Mouse (Mus musculus) E14TG2a.4 (cell line): ENCODE results near the gene Thsd7a.

Experiments
- H3K27me3 ChIP-seq: 2 replicates; pipeline ENCODE4 v1.6.1; 2014; ENCODE audit warnings: low read length, control low read depth; ENCODE audit not compliant: insufficient read depth
- H3K36me3 ChIP-seq: 2 replicates; pipeline ENCODE4 v1.6.1; 2014; ENCODE audit warnings: low read length, control low read depth; ENCODE audit not compliant: insufficient read depth
- H3K4me1 ChIP-seq: replicated peaks from 2 replicates; pipeline ENCODE4 v1.6.1; 2014; ENCODE audit warnings: low read depth, low read length, control low read depth
- H3K4me3 ChIP-seq: replicated peaks from 2 replicates; pipeline ENCODE4 v1.5.1; 2014; ENCODE audit warnings: mild to moderate bottlenecking, low read length
- H3K9me3 ChIP-seq: 2 replicates; pipeline ENCODE4 v1.6.1; 2014; ENCODE audit warnings: low read length, control low read depth
- CTCF ChIP-seq: conservative IDR thresholded peaks from 2 replicates; pipeline ENCODE4 v1.5.1; 2014; ENCODE audit warnings: low read length
- NANOG ChIP-seq: IDR thresholded peaks from 2 replicates; pipeline ENCODE4 v1.6.1; 2014; ENCODE audit warnings: borderline replicate concordance, low read length, mixed read lengths
- POU5F1 ChIP-seq: IDR thresholded peaks from 2 replicates; pipeline ENCODE4 v1.6.1; 2014; ENCODE audit warnings: low read length, borderline replicate concordance

Thsd7a gene

GRCm38 (mm10) chr6:12759328-12760193 lies 10.4 kb upstream of the Thsd7a start:
- H3K4me3 ChIP-seq, result no peak overlapping the region
- H3K9me3 ChIP-seq, result peaks cover 5% of the 10 kb centered on the region
- TF ChIP-seq CTCF, result no peak
- no peak for TF ChIP-seq NANOG
- TF ChIP-seq POU5F1, result no peak
- H3K4me1 ChIP-seq, result no peaks in the 10 kb centered on the region
- no peaks in the 10 kb centered on the region for H3K36me3 ChIP-seq
- H3K27me3 ChIP-seq, result no peaks in the 10 kb centered on the region

DNA sequence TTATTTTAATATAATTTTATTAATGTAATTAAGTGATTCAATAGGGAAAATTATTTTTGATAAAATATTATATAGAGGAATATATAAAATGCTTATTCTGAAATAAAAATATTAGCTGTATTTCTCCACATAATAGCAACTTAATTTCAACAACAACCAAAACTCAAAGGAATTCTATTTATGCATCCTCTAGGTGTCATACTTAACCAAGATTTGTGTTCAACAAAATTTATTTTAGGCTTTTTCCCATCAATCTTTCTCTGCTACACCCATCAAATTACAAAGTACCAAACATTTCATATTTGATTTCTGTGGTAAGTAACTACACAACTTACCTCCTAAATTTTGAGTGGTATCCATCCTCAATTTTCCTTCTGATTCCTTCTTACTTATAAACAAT lies 3.1 kb upstream of the Thsd7a start:
- no peak for TF ChIP-seq CTCF
- no peak for TF ChIP-seq POU5F1
- no peak for TF ChIP-seq NANOG
- peaks cover 4% of the 10 kb centered on the region for H3K9me3 ChIP-seq
- H3K4me1 ChIP-seq, result peaks cover 2% of the 10 kb centered on the region; the same call in 1 of the 2 replicates
- H3K27me3 ChIP-seq, result peaks cover 31% of the 10 kb centered on the region
- H3K36me3 ChIP-seq, result no peaks in the 10 kb centered on the region
- H3K4me3 ChIP-seq, result no peak overlapping the region

- no peaks in the 10 kb centered on the region for H3K36me3 ChIP-seq
- H3K9me3 ChIP-seq, result no peaks in the 10 kb centered on the region
- TF ChIP-seq CTCF (no peak), POU5F1 (no peak), NANOG (no peak)
- peaks cover 2% of the 10 kb centered on the region; the same call in 1 of the 2 replicates for H3K4me1 ChIP-seq
- H3K4me3 ChIP-seq, result no peak overlapping the region
- peaks cover 31% of the 10 kb centered on the region for H3K27me3 ChIP-seq
Observed at GRCm38 (mm10) chr6:12750441-12750840, 1.2 kb upstream of the Thsd7a start.

- TF ChIP-seq POU5F1 (no peak), CTCF (no peak), NANOG (no peak)
Observed at GRCm38 (mm10) chr6:12749531-12750210, 461 bp upstream of the Thsd7a start.

GRCm38 (mm10) chr6:12748454-12748786 lies 790 bp downstream of the Thsd7a start:
- no peaks in the 10 kb centered on the region for H3K36me3 ChIP-seq
- peaks cover 31% of the 10 kb centered on the region for H3K27me3 ChIP-seq
- peaks cover 2% of the 10 kb centered on the region; the same call in 1 of the 2 replicates for H3K4me1 ChIP-seq
- no peaks in the 10 kb centered on the region for H3K9me3 ChIP-seq
- peak overlapping the region; percentile 83 for H3K4me3 ChIP-seq
- TF ChIP-seq NANOG (no peak), POU5F1 (no peak), CTCF (no peak)

More at GRCm38 (mm10) chr6:12749531-12750210, 461 bp upstream of the Thsd7a start:
- peak overlapping the region; percentile 83 for H3K4me3 ChIP-seq
- H3K36me3 ChIP-seq, result no peaks in the 10 kb centered on the region
- peaks cover 2% of the 10 kb centered on the region; the same call in 1 of the 2 replicates for H3K4me1 ChIP-seq
- peaks cover 31% of the 10 kb centered on the region for H3K27me3 ChIP-seq
- no peaks in the 10 kb centered on the region for H3K9me3 ChIP-seq

GRCm38 (mm10) chr6:12747856-12748450 lies 1.3 kb downstream of the Thsd7a start:
- no peaks in the 10 kb centered on the region for H3K36me3 ChIP-seq
- H3K4me1 ChIP-seq, result peaks cover 2% of the 10 kb centered on the region; the same call in 1 of the 2 replicates
- H3K4me3 ChIP-seq, result no peak overlapping the region
- H3K9me3 ChIP-seq, result no peaks in the 10 kb centered on the region
- TF ChIP-seq CTCF, result no peak
- no peak for TF ChIP-seq POU5F1
- no peak for TF ChIP-seq NANOG
- peaks cover 31% of the 10 kb centered on the region for H3K27me3 ChIP-seq

DNA sequence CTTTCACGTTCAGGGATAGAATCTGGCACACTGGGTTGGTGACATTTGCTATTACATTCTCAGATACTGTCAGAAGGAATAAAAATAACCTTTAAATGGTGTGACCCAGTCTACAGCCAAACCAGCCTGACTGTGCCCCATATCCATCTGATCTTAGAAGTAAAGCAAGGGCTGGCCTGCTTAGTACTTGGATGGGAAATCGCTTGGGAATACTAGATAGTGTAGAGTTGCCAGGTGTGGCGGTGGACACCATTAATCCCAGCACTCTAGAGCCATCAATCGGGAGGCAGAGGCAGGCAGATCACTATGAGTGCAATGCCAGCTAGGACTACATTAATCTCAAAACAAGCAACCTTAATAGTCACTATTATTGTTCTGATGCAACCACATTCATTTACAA lies 6.4 kb downstream of the Thsd7a start:
- Histone ChIP-seq H3K9me3 (no peaks in the 10 kb centered on the region), H3K4me3 (no peak overlapping the region), H3K4me1 (no peaks in the 10 kb centered on the region), H3K27me3 (peaks cover 4% of the 10 kb centered on the region), H3K36me3 (no peaks in the 10 kb centered on the region)
- TF ChIP-seq NANOG (no peak), CTCF (no peak), POU5F1 (no peak)

- H3K4me3 ChIP-seq, result no peak overlapping the region
- H3K36me3 ChIP-seq, result no peaks in the 10 kb centered on the region
- H3K27me3 ChIP-seq, result no peaks in the 10 kb centered on the region
- peaks cover 6% of the 10 kb centered on the region; the same call in 1 of the 2 replicates for H3K9me3 ChIP-seq
- TF ChIP-seq NANOG, result no peak
- no peaks in the 10 kb centered on the region for H3K4me1 ChIP-seq
Observed at GRCm38 (mm10) chr6:12733924-12734323, 15.3 kb downstream of the Thsd7a start.

- Histone ChIP-seq H3K27me3 (no peaks in the 10 kb centered on the region), H3K4me1 (no peaks in the 10 kb centered on the region), H3K36me3 (no peaks in the 10 kb centered on the region), H3K9me3 (no peaks in the 10 kb centered on the region), H3K4me3 (no peak overlapping the region)
- TF ChIP-seq POU5F1, result no peak
- TF ChIP-seq CTCF, result no peak
- no peak for TF ChIP-seq NANOG
Observed at GRCm38 (mm10) chr6:12716071-12716470, 33.1 kb downstream of the Thsd7a start.
